Mouse (Mus musculus) layer of hippocampus, adult 9-11 months (tissue): Measurements from ENCODE around the gene Dock3.
"Not testable (repeated sequence)": the region's sequence is repeated elsewhere in the genome, so short reads cannot be mapped to it uniquely, and the experiment has no call there.

Source experiments
- DNase-seq: peaks from one replicate; pipeline ENCODE4 v3.0.0; 2022

Dock3 gene

DNA sequence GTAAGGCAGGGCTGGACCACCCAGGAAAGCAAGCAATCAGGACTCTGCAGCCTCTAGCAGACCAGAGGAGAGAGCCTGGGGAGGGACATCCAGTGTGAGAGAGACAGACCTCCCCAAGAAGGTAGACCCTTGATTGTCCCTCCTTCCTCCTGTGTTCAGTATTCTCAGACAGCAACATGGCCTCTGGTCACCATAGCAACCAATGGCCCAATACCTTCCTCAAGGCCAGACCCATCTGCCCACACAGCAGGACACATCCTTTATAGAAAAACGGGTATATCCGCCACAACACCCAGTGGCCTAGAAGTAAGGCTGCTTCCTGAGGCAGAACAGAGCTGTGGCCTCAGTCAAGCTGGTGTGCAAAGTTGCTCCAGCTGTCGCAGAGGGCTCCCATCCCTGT is 23.9 kb upstream of the Dock3 start:
- DNase-seq, result no peak

DNA sequence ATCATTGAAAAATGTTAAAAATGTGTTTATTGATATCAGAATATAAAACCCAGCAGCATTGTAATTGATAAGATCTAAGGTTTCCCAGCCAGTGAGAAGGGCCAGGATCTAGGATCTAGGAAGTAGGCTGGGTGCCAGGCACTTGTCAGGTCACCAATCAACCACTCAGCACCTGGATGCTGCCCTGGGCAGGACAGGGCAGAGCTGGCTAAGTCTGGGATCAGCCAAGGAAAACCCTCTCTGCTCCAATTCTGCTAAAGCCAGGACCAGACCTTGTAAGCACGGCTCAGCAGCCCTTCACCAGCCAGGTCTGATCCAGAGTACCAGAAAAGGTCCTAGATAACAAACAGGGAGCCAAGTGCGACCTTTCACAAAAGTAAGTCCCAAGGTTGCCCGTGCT is 23.2 kb upstream of the Dock3 start:
- DNase-seq, result no peak

GRCm38 (mm10) chr9:107254476-107254875 is 22.8 kb upstream of the Dock3 start:
- DNase-seq, result peak; percentile 90

DNA sequence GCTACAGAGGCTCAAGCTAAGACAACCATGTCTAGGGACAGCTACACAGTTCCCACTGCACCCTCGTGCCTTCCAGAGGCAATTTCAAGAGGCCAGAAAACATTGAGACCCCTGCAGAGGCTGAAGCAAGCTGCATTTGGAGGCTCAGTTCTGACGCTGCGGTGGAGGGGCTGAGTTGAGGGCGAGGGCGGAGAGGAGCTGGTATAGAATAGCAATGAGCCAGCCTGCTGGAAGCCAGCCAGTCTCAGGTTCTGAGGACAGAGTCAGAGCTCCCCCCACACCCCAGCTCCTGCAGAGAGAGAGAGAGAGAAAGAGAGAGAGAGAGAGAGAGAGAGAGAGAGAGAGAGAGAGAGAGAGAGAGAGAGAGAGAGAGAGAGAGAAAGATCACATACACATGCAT is 20.5 kb upstream of the Dock3 start:
- DNase-seq, result peak; percentile 63

GRCm38 (mm10) chr9:107250416-107251337 is 19.0 kb upstream of the Dock3 start:
- DNase-seq, result peak; percentile 52

DNA sequence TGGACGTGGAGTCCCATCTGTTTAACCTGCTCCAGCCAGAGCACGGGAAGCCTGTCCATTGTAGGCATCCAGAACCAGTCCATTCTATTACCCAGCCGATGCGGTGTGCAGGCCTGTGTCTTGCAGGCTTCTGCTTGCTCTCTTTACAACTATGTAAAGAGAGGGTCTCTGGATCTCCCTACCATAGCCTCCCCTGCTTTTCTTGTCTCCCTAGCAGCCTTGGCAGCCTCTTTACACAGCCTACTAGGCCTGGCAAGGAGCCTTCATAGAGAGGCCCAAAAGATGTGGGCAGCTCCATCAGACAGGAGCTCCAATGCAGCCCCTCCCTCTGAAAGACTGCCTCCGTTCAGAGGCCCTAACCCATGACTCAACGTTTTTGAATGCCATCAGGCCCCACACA is 17.4 kb upstream of the Dock3 start:
- DNase-seq, result peak; percentile 56

- DNase-seq, result no peak
Measured at GRCm38 (mm10) chr9:107246170-107246569, 14.5 kb upstream of the Dock3 start.

- DNase-seq, result no peak
Measured at GRCm38 (mm10) chr9:107245311-107245710, 13.6 kb upstream of the Dock3 start.

DNA sequence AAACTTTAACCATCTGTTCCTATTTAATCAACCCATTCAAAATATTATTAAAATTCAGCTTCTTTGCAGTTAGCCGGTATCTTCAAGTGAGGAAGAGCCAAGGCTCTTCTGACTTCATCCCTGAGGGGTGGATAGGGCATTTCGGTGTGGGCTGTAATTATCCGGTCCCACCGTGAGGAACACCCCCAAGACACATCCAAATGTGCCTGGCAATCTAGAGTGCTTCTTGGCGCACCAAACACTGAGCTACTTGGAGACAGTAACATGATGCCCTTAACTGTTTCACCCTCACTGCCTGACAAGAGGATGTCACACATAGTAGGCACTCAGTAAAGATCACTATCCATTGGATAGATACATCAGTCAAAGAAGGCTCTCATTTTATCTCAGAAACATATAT is 4.4 kb upstream of the Dock3 start:
- no peak for DNase-seq

DNA sequence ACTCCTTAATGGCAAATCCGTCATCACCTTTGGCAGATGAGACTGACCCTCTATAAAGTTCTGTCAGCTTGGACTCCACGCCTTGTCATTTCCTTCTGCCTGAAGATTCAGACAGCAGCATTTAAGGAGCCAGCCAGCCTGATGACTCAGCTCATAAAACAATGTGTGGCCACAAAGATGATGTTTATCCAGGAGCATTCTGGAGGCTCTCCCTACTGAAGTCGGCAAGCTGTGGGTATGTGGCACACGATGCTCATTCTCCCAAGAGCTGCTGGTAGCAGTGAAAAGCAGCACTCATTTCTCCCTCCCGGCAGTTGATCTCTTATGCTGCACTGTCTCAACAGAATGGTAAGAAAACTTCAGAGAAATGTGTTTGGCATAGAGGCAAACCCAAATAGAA is 3.6 kb upstream of the Dock3 start:
- no peak for DNase-seq

DNA sequence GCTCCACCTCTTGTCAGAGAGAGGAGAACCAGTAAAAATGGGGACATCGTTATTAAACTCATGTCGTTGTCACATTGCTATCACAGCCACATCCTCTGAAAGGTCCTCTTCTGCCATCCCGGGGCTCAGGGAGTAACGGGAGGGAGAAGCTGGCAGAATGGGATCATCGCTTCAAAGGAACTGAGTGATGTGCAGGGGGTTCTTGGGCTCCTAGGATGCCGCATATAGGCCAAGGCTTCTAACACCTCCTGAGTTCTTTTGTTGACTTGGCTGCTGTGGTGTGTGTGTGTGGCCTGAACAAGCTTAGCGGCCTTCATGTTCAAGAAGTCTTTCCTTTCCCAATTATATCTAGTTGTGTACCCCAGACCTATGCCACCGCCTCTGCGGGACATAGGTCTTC is 431 bp upstream of the Dock3 start:
- no peak for DNase-seq

- DNase-seq, result no peak
Measured at GRCm38 (mm10) chr9:107230991-107231538, 644 bp downstream of the Dock3 start.

DNA sequence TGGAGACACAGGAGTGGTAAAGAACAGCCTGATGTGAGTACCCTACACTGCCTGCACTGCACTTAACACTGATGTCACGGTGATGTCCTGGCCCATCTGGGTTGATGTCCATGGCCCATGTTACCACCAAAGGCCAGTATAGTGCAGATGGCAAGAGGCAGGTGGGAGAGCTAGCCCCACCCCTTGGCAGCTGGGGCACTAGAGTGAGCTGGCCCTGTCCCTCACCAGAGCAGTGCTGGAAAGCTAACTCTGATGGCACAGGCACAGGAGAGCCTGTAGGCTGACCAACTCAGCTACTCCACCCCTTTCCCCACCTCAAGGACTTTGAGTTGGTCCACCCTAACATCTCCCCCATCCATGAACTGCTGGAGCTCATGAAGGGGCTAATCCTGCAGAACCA is 7.1 kb downstream of the Dock3 start:
- no peak for DNase-seq

GRCm38 (mm10) chr9:107174831-107175230 is 56.9 kb downstream of the Dock3 start:
- DNase-seq, result peak; percentile 18

DNA sequence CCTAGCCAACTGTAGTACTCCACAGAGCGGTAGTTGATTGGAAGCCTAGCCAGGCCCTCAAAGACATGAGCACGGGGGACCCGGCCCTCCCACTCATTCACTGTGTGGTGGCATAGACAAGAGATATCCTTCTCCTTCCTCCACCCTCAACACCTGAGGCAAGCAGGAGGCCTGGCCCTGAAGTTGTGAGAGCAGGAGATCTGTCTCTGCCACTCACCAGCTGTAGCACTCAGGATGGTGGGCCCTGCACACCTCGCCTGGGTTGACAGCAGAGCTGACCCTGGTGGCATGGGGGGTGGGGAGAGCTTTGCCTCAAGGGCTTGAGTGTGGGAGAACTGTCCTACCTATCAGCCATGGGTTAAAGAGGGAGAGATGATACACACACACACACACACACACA is 65.9 kb downstream of the Dock3 start:
- DNase-seq, result no peak

DNA sequence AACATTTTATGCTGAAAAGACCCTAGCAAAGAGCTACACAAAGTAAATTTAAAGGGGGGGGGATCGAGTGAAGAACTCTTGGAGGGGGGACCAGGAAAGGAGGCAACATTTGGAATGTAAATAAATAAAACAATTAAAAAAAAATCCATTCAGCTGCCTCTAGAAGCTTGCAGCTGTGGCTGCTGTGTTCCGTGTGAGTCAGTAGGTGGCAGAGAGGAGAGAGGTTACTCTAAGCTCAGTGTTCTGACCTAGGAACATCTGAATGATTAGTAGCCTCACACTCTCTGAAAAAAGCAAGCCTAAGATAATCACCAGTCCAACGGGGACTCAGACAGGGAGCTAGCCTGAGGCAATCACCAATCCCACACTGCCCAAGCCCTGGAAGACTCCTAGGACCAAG is 66.9 kb downstream of the Dock3 start:
- DNase-seq, result no peak

GRCm38 (mm10) chr9:107156388-107156787 is 75.3 kb downstream of the Dock3 start:
- DNase-seq, result not testable (repeated sequence)

DNA sequence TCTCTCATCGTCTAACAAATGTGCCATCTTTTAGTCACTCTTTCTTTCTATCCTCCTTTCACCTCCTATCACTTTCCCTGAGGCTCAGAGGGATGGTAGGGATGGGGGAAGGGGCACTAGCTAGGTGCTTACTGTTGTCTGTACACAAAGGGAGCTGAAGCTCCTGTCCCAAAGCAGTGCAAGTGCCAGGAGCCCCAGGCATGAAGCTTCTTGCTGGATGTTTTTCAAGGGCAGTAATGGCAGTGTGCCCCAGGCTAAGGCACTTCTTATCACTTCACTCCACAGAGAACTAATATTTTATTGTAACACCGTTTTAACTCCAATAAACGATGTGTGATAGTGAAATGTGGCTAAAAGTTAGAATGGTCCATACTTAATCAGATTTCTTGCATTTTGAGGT is 118.9 kb downstream of the Dock3 start:
- DNase-seq, result no peak

GRCm38 (mm10) chr9:107112056-107112455 is 119.7 kb downstream of the Dock3 start:
- no peak for DNase-seq

- no peak for DNase-seq
Measured at GRCm38 (mm10) chr9:107099487-107099886, 132.2 kb downstream of the Dock3 start.

GRCm38 (mm10) chr9:107089451-107089850 is 142.3 kb downstream of the Dock3 start:
- not testable (repeated sequence) for DNase-seq

DNA sequence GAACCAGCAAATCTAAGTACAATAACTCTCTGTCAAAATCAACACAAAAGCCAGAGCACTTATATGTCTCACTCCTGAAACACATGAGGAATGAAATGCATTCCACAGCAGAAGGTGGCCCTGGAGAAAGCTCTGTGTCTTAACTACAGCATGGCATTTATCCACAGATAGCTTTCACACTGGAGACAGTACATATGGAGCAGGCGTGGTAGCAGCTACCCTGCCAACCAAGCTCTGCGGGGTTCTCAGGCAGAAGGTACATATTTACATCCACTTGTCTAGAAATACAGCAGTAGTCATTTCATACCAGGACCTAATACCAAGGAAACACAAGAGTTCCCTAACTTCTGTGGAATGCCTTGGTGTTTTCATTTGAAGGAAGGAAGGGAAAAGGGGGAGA is 144.2 kb downstream of the Dock3 start:
- peak; percentile 52 for DNase-seq

GRCm38 (mm10) chr9:107037947-107038346 is 193.8 kb downstream of the Dock3 start:
- no peak for DNase-seq

GRCm38 (mm10) chr9:107027586-107027985 is 204.1 kb downstream of the Dock3 start:
- DNase-seq, result no peak

- DNase-seq, result peak; percentile 11
Measured at GRCm38 (mm10) chr9:107009841-107010240, 221.9 kb downstream of the Dock3 start.
